Mouse (Mus musculus) left cerebral cortex, adult 9 months (tissue): ENCODE results near the gene Actl6b.

ENCODE experiments used
- DNase-seq, 2 experiments: peaks; one replicate each; pipeline ENCODE4 v3.0.0; 2022; ENCODE audit warnings: low spot score in 2 of 2

Actl6b gene

DNA sequence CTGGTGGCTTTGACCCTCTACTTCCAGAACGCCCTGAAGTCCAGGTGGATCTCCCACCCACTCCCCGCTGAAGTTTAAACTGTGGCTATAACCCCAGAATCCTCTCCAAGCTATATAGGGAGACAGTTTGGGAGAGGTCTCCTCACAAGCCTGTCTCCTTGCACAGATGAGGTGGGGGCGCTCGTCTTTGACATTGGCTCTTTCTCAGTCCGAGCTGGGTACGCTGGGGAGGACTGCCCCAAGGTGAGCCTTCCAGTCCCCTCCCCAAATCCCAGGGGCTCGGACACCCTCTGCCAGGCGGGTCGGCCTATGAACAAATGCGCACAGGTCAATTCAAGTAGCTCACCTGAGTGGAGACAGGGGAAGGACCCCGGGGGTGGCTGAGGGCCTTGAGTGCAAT lies 581 bp downstream of the Actl6b start:
- DNase-seq, result no peak

DNA sequence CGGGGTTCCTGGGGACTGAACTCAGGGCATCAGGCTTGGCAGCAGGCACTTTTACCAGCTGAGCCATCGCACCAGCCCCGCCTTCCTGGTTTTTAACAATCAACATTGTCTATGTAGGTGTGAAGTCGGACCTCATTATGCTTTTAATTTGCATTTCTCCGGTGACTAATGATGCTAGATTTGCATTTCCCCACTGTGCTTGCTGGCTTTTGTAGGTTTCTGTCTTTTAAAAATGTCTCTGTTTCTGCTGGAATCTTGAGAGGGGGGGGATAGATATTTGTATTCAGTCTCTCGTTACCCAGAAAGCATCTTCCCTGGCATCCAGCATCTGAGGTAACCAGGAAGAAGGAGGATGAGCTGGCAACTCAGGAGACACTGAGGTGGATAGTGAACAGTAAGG lies 8.2 kb downstream of the Actl6b start:
- DNase-seq, result peak in 1 of 2 experiments; percentile 37

DNA sequence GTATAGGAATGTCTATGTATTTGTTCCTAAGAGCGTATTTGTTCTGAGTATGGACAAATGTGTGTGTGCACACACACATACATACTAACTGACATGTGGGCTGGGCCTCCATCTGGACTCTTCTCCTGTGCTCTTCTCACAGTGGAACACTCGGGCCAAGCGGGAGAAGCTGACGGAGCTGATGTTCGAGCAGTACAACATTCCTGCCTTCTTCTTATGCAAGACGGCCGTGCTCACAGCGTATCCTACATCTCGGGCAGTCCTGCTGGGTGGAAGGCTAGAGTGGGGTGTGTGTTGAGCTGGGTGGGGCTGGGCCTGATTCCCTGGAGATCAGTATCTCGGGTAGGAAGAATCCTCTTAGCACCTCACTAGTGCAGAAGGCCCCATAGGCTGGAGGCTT lies 9.6 kb downstream of the Actl6b start:
- peak in 1 of 2 experiments; percentile 47 for DNase-seq

DNA sequence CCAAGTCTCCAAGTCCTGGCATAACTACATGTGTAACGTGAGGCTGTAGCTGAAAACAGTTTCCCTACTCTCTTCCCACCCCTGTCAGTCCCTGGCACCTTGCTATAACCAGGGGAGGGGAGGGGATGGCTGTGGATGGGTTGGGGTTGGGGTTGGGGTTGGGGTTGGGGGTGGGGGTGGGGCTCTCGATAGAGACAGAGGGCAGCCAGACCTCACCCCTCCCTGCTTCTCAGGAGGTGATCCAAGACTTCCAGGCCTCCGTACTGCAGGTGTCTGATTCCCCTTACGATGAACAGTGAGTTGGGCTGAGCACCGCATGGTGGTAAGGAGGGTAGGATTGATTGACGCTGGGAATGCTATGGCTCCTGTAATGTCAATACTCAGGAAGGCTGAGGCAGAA lies 12.4 kb downstream of the Actl6b start:
- no peak for DNase-seq

- DNase-seq, result no peak
Measured at GRCm38 (mm10) chr5:137566416-137566815, 13.1 kb downstream of the Actl6b start.

DNA sequence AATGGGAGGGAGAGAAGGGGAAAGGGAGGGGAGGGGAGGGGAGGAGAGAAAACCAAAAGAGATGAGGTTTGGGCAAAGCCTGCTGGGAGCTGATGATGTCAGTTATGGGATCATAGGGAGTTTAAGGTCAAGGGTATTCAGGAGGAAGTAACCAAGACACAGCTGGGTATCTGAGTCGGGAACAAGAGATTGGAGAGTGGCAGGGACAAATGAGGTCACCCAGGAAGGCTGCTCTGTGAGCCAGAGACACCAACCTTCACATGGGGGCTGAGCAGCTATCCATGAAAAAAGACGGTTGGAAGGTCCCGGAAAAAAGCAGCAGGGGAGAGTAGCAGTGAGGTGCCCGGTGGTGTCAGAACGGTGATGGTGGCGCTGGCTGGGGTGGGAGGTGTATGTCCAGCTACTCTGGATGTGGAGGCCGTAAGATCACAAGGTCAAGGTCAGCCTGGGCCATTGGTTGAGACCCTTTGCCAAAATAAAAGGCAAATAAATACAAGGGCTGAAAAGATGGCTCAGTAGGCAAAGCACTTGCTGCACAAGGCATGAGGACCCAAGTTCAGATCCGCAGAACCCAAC lies 15.0 kb downstream of the Actl6b start:
- DNase-seq, result no peak

DNA sequence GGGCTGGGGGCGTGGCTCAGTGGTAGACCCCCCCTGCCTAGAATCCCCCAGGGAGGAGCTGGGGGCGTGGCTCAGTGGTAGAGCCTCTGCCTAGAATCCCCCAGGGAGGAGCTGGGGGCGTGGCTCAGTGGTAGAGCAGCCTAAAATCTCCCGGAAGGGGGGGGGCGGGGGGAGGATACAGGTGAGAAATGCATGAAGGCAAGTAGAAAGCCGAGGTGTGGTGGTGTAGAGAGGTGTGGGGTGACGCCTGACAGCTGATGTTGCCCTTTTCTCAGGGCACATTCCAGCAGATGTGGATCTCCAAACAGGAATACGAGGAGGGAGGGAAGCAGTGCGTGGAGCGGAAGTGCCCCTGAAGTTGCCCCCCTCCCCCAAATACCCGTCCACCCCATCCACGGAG lies 15.7 kb downstream of the Actl6b start:
- no peak for DNase-seq

DNA sequence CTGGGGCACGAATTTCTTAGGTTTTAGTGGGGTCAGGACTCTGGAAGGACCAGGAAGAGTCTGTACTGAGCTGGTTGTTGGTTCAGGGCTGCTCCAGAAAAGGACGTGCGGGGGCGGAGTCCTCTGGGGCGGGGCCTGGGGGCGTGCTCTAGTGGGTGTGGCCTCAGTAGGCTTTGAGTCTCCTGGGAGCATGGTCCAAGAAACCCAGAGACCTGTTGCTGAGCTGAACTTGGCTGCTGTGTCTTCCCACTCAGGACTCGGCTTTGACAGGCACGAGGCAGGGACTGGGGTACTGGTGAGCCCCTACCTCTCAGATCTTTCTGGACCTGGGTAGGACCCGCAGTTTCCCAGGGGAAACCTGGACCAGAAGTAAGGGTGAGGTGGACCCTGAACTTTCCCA lies 16.3 kb downstream of the Actl6b start, which contains the start of gene Tfr2:
Tfr2 (plus strand) TSS at position 176 of the 400 bp plus-strand sequence.
- DNase-seq, result no peak

DNA sequence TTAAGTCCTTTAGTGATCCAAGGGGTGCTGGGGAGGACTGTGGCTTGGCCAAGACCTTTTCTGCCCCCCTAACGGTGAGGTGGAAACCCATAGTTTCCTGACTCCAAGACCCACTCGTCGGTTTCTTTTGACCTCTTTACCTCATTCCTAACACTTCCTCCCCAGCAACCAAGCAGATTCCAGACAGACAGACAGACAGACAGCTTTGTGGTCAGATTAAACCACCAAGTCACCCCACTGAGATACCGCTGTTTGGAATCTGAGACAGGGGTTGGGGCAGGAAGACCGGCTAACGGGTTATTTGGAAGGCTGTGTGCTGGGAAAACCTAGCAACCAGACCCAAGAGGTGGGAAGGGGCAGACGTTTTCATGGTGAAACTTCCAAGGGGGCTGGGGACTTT lies 16.9 kb downstream of the Actl6b start:
- no peak for DNase-seq

GRCm38 (mm10) chr5:137570691-137571586 lies 17.6 kb downstream of the Actl6b start:
- no peak for DNase-seq

DNA sequence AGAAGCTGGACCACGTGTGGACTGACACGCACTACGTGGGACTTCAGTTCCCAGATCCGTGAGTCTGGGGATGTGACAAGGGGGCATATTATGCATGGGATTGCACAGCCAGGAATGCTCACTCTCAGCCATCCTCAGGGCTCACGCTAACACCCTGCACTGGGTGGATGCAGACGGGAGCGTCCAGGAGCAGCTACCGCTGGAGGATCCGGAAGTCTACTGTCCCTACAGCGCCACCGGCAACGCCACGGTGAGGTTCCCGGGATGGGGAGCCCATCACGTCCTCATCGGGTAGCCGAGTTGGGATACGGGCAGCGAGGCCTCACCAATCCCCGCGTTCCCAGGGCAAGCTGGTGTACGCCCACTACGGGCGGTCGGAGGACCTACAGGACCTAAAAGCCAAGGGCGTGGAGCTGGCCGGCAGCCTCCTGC lies 21.2 kb downstream of the Actl6b start:
- DNase-seq, result peak in 1 of 2 experiments; percentile 59

GRCm38 (mm10) chr5:137580246-137580645 lies 26.9 kb downstream of the Actl6b start:
- DNase-seq, result no peak

GRCm38 (mm10) chr5:137582702-137583101 lies 29.4 kb downstream of the Actl6b start:
- no peak for DNase-seq

GRCm38 (mm10) chr5:137583670-137584169 lies 30.4 kb downstream of the Actl6b start:
- DNase-seq, result no peak

- DNase-seq, result peak in 1 of 2 experiments; percentile 69
Measured at GRCm38 (mm10) chr5:137584976-137585375, 31.7 kb downstream of the Actl6b start.

GRCm38 (mm10) chr5:137590507-137590906 lies 37.2 kb downstream of the Actl6b start:
- no peak for DNase-seq

DNA sequence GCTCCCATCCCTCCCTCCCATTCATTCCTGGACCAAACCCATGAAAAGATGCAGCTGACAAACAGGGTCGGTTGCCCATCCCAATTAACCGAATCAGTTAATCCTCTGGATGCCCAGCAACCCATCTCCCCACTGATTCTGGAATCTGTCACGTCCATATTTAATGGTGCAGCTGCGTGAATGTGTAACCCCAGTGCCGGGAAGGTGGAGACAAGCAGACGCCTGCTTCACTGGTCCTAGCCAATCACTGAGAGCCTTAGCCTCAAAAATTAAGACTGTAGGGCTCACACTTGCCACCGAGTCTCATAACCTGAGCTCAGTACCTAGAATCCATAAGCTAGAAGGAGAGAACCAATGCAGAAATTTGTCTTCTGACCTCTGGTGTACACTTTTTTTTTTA lies 42.6 kb downstream of the Actl6b start:
- no peak for DNase-seq

GRCm38 (mm10) chr5:137596601-137597261 lies 43.4 kb downstream of the Actl6b start:
- no peak for DNase-seq

DNA sequence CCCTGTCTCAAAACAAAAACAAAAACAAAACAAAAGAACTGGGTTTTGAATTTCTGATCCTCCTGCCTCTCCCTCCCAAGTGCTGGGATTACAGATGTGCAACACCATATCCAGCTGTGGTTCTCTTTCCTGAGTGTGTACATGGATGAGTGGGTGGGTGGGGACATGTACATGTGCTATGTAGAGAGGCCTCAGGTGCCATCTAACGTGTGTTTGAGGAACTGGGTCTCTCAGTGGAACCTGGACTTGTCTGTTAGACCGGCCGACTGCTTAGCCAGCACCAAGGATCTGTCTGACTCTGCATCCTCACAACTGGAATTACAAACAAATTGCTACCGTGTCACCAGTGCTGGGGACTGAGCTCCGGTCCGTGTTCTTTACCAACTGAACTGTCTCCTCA lies 44.3 kb downstream of the Actl6b start:
- no peak for DNase-seq

GRCm38 (mm10) chr5:137598100-137598826 lies 44.9 kb downstream of the Actl6b start:
- DNase-seq, result no peak

- no peak for DNase-seq
Measured at GRCm38 (mm10) chr5:137599600-137599999, 46.3 kb downstream of the Actl6b start.

DNA sequence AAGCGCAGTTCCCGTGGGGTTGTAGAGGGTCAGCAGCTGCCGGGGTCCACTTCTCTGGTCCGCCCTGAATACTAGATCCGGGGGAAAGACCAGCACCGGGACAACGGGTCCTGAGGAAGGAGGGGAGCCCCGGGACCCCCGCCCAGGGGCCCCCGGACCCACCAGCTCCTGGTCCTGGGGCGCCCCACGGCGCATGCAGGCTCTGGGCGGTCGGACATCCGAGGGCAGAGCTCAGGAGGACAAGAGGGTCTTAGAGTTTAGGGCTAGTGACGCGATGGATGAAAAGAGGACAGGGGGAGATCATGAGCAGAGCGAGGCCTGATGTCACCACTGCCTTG lies 46.9 kb downstream of the Actl6b start:
- no peak for DNase-seq
